Mouse (Mus musculus) c-Kit-positive CD71-positive TER-119-positive erythroid progenitor cells, embryonic 14.5 days (primary cell): ENCODE results near the gene Cbarp.

Experiments
- DNase-seq: peaks from one replicate; pipeline ENCODE4 v3.0.0-alpha.2; 2013; ENCODE audit warnings: low spot score

Gene Cbarp

DNA sequence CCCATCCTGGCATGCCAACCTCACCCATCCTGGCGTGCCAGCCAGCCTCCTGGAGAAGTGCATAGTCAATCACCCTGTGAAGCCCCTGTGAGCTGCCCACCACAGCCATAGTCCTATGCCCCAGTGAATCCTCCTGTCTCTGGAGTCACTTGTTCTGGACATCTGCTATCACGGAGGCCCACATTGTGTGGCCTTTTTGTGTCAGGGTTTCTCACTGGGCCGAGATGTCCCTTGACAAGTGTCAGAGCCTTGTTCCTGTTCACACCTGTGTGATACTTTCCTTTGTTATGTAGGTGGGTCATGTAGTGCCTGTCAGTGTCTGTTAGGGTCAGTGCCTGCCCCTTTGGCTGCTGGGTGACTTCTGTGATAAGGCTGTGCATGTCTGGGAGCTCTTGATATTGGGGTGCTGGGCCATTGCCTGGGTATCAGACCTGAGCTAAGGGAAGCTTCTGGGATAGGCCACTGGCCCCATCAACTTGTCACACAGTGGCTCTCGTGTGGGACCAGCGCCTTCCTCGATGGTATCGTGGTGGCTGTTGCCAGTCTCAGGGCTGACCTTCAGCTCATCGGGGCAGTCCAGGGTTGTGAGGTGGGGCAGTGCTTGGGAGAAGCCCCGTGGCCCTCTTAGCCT is 16.6 kb downstream of the Cbarp start:
- peak; percentile 71 for DNase-seq

- no peak for DNase-seq
Measured at GRCm38 (mm10) chr10:80121639-80122038, 19.0 kb downstream of the Cbarp start.

- no peak for DNase-seq
Measured at GRCm38 (mm10) chr10:80120146-80120545, 20.5 kb downstream of the Cbarp start.

- DNase-seq, result no peak
Measured at GRCm38 (mm10) chr10:80118552-80118951, 22.1 kb downstream of the Cbarp start.

GRCm38 (mm10) chr10:80117736-80118135 is 22.9 kb downstream of the Cbarp start:
- DNase-seq, result no peak

DNA sequence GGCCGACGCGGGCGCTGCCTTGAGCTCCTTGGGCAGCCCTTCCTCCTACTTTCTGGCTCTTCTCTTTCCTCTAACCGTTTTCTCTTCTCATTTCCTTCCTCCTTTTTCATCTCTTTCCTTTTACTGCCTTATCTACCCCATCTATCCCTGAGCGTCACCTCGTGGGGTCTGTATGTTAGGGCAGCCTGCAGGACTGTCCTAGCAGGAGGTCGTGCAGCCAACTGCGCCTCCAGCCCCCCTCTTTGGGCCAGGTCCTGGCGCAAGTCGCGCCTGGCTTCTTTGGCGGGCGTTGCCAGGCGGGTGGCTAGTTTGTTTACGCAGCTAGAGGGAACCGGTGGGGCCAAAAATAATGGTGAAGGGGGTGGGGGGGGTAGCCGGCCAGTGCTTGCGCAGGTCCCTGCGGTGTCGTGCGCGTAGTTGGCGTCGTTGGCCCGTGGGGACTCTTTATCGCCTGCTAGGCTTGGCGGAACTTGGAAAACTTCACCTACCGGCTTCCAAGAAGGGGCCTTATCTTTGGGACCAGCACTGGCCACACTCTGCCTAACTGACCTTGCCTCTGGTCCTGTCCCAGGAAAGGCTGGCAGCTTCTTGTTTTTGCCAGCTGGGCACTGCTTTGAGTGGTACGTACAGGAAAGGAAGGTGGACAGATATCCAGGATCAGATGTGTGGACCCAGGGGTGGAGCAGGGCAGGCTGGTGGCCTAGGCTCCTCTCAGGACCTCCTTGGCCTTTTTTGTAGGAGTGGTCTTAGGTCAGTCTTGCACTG is 23.5 kb downstream of the Cbarp start:
- DNase-seq, result peak; percentile 77

GRCm38 (mm10) chr10:80116563-80116926 is 24.1 kb downstream of the Cbarp start:
- DNase-seq, result no peak

- DNase-seq, result no peak
Measured at GRCm38 (mm10) chr10:80115944-80116335, 24.7 kb downstream of the Cbarp start.

DNA sequence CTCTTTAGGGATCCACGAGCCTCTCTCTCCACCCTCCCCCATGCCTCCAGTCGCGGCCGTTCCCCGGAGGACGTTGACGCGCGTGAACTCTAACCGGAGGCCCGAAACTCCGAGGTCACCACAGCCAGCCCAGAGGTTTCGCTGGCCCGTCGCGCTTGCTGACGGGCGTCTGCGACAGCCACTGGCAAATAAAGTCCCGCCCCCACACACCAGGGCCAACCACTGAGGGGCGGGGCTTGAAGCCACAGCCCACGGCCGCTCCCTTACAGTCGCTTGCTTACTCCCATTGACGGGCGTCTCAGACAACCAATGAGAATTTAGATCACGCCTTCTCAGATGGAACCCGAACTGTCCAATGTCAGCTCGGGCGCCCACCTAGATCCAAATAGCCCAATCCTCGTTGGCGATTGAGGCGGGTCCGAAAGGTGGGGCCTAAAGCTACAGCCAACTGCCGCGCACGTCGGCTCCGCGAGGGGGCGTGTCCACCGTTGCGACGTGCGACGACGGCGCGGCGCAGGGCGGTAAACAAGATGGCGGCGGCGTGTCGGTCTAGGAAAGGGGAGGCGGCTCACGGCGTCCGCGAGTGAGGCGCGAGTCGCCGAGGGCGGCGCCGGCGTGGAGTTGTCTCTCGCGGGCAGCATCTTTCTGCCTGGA is 25.2 kb downstream of the Cbarp start, which contains the start of gene Stk11:
Gene Stk11 (plus strand): TSS at position 514 of the 654 bp plus-strand sequence.
- peak; percentile 100 for DNase-seq

GRCm38 (mm10) chr10:80114341-80115284 is 26.0 kb downstream of the Cbarp start:
- peak; percentile 94 for DNase-seq

DNA sequence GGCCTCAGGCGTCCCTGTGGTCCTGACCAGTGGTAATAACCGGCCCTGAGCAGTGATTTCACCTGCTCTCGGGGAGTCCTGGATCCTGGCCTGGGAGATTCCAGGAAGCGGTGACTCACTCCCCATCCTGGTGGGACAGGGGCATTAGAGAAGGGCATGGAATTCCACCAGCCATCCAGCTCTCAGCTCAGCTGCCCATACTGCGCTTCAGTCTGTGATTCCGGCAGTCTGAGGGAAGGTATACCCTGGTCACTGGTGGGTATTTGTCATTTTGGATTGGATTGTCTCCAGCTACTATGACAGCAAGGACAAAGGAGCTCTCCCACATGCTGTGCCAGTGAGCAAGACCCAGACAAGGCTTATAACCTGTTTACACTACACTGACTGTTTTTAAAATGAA is 33.0 kb downstream of the Cbarp start:
- no peak for DNase-seq

DNA sequence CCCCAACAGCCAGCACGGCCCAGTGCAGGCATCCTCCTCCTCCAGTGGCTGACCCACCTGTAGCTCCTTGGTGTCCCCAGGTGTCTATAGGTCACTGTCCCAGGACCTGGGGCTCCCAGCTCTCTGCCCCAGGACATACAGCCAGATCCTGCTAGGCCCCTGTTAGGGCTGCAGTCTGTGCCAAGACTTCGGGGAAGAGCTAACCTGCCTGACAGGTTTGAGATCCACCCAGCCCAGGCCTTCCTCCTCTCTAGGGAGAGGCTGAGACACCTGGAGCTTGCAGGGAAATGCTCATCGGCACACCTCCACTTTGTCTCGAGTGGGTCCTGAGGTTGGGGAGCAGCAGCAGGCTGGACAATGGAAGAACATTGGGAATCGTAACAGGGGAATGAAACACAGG is 34.7 kb downstream of the Cbarp start:
- no peak for DNase-seq

DNA sequence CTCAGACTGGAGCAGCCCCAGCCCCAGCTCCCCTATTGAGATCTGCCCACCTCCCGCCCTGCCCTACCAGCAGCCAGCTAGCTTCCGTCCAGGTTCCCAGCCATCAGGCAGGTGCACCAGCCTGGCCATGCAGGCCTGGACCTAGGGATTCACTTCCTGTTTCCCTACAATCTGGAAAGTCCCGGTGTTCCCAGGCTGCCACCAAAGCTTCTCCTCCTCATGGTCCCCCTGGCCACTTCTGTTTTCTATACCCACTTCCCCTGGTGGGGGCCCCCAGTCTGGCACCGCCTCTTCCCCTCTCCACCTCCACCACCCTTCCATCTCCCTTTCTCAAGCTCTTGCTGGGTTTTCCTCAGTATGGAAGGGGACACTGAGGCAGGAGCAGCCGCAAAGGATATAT is 35.2 kb downstream of the Cbarp start, which contains the start of gene Sbno2:
Gene Sbno2 (minus strand): TSS at position 112 of the 400 bp plus-strand sequence.
- DNase-seq, result no peak

DNA sequence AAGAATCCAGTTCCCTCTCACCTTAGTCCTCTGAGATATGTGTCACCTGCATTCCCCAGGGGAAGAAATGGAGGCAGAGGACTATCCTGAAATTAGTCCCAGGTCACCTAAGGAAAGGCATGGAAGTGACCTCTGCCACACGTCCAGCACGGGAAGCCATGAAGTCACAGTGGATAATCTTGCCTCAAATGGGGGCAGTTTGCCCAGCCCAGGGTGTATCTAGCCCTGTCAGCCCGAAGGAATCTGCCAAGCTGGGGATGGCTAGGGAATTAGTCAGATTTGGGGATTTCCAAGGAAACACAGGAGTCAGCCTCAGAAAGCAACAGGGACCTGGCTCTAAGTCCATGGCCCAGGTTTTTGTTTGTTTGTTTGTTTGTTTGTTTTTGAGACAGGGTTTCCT is 36.5 kb downstream of the Cbarp start:
- DNase-seq, result no peak

DNA sequence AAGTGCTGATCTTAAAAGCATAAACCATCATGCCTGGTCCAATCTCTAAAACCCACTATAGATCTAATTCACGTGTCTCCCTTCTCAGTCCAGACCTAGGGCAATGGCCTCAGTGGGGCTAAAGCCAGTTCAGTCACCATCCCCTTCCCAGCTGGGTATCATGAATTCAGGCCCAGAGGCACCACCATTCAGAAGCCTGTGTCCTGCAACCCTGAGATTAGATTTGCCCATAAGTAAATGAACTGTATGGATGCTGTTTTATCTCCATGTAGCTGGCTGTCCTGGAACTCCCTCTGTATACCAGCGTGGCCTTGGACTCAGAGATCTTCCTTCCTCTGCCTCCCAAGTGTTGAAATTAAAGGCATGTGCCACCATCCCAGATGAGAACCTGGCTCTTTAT is 37.6 kb downstream of the Cbarp start:
- DNase-seq, result peak; percentile 60

DNA sequence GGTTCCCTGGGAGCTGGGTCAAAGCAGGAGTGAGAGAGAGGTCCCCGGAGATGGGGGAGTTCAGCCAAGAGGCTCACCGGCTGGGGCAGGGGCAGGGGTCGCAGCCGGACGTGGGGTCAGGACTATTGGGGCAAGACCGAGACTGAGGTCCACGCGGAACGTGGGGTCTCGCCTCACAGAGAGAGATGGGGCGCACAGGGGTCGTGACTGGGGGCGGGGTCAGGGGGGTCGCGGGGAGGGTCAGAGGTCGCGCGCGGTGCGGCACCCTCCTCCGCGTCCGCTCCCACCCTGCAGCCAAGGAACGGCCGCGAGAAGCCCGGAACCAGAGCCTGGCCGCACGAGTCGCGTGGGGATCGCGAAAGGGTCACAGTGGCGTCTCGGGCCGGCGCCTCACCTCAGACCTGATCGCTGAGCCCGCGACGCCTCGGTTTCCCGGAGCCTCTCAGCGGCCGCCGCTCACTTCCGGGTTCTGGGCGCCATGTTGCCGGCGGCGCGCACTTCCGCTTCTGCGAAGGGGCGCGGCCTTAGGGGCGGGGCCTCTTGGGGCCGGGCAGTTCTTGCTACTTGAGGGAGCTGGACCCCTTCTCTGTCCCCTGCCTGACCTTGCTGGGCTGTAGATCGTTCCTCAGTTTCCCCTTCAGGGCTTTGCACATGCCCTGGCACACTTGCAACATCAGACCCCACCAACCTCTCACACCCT is 38.3 kb downstream of the Cbarp start:
- DNase-seq, result peak; percentile 77

GRCm38 (mm10) chr10:80100982-80101381 is 39.7 kb downstream of the Cbarp start:
- DNase-seq, result peak; percentile 44

- DNase-seq, result no peak
Measured at GRCm38 (mm10) chr10:80098630-80099029, 42.0 kb downstream of the Cbarp start.

DNA sequence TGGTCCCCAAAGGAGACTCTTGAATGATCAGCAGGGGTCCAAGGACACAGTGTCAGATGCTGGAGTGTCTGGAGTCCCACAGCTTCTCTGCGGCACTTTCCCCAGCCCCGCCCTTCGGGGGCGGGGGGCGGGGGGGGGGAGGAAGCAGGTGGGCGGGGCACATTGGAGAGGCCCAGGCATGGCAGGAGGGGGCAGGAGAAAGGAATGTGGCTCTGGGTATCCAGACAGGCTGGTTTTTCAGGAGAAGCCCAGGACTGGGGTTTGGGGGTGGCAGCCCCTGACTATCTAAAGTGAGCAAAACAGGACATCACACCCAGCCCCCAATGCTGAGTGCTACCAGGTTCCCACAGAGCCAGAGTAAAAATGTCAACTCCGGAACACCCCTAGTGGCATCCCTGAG is 43.4 kb downstream of the Cbarp start:
- DNase-seq, result no peak

DNA sequence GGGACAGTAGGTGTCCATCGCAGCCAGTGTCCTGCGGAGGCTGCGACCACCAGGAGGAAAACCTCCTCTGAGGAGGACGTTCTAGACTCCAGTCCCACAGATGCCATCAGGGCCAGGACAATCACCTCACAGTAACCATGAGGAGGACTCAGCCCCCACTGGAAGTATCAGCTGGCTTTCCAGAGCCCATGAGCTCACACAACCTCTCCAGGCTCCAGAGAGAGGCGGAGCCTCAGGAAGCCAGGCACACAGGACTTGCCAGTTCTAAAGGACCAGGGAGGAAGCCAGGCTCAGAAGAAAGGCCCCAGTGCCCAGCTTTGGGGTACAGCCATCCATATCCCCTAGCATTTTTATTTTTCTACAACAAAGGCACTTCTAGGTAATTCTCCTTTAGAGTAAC is 45.1 kb downstream of the Cbarp start:
- DNase-seq, result no peak

GRCm38 (mm10) chr10:80094684-80095083 is 46.0 kb downstream of the Cbarp start:
- DNase-seq, result no peak
